Mouse (Mus musculus): ENCODE results near the gene Aasdh. TPM values are rescaled to one million over a fixed set of nuclear protein-coding genes. Genes with fewer than 3 reads are reported as not detected.
"Not testable (repeated sequence)": the region's sequence is repeated elsewhere in the genome, so short reads cannot be mapped to it uniquely, and the experiment has no call there.

Aasdh gene
- polyA plus RNA-seq, 1 experiment from 2014 or later = 22.9 TPM

DNA sequence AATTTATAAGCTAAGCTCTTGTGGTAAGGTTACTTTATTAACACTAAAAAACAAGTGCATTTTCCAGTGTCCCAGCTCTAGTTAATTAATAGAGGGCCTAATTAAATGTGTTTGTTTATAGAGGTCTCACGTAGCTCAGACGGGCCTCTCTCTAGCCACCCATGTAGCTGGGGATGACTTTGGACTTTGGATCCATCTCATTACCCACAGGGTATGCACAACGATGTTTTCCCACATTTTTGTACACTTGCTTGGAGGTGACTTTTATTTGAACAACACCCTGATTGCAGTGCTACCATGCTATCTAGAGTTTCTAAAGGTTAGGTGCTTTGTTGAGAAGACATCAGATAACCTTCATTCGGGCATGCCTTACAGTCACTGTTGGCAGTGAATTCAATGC, 37.2 kb upstream of the Aasdh start:
- 84% methylated on average over 4 of the region's 4 CpGs for WGBS
- no peaks in the 10 kb centered on the region for H3K9me3 ChIP-seq
- H3K27ac ChIP-seq = no peak overlapping the region
- no peak for ATAC-seq (ENCODE audit: borderline replicate concordance, extremely low read depth, low FRiP score, low TSS enrichment)
- no peaks in the 10 kb centered on the region for H3K27me3 ChIP-seq
- H3K9ac ChIP-seq = no peak overlapping the region
- no peak overlapping the region for H3K4me3 ChIP-seq
- H3K36me3 ChIP-seq = peaks cover 16% of the 10 kb centered on the region
- H3K4me2 ChIP-seq = no peak overlapping the region
- peaks cover 11% of the 10 kb centered on the region for H3K4me1 ChIP-seq

DNA sequence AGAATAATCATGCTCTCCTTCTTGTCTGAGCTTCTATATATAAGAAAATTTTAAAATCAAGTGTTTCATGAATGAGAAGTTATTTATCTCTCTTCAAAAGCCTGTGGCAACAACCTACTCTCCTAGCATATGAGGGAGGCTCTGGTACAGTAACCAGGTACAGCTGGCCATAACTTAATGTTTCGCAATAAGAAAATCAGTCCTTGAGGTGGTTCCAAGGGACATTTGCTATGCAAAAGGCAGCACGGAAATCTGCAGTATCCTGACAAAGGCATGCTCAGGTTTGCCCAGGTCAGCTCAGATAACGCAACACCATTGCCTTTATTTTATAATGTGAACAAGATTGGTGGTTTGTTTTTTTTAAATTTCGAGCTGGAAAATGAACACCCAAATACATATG, 36.7 kb upstream of the Aasdh start:
- no peak overlapping the region for H3K27ac ChIP-seq
- H3K27me3 ChIP-seq = no peaks in the 10 kb centered on the region
- H3K4me3 ChIP-seq = no peak overlapping the region
- 76% methylated on average over 4 of the region's 4 CpGs for WGBS
- peaks cover 16% of the 10 kb centered on the region for H3K36me3 ChIP-seq
- H3K9me3 ChIP-seq = no peaks in the 10 kb centered on the region
- no peak overlapping the region for H3K4me2 ChIP-seq
- no peak overlapping the region for H3K9ac ChIP-seq
- ATAC-seq (ENCODE audit: borderline replicate concordance, extremely low read depth, low FRiP score, low TSS enrichment) = no peak
- peaks cover 7% of the 10 kb centered on the region for H3K4me1 ChIP-seq

DNA sequence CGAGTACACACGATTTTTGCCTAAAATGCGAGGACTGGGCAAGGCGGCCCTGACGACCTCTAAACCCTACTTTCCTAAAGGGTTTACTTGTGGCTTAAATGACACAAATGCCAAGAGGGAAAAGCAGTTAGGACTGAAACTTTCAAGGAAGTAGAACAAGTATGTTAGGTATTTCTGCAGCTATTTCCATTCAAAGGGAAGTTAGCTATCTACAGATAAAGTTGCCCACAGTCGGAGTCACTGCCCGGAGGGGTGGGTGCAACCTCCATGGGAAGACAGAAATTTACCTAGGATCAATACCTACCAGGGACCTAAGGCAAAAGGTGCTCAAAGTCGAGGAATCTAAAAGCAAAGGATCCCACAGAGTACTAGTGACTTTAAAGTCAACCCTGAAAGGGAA, 34.4 kb upstream of the Aasdh start:
- no peak for ATAC-seq (ENCODE audit: borderline replicate concordance, extremely low read depth, low FRiP score, low TSS enrichment)

DNA sequence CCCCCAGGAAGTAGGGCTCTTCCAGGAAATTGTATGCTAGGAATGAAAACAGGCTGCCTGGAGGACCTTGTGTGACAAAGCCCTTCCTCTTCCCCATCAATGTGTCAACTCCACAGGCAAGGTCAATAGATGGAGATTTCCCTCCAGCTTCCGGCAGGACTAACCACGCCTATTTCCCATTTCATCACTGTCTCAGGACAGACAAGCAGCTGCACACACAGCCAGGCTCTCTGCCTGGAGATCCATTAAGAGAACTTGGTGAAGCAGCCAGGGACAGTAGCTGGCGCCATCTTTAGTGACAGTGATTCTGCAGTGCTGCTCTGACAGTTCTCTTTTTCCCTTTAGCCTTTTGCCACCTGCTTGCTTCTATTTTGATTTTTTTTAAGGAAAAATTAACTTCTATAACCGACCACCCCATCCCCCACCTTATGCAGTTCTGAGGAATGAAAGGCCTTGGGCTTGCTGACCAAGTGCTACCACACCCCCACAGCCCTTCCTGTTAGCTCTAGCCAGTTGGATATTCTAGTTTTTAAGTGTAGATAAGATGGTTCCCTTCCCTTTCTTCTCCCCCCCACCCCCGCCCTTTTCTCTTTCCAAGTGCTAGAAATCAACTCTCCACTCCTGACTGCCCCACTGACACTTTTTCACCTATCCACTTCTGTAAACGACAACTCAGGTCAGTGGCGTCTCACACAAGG, 24.0 kb upstream of the Aasdh start:
- H3K36me3 ChIP-seq = peaks cover 20% of the 10 kb centered on the region
- H3K27ac ChIP-seq = peak overlapping the region; percentile 41
- no peaks in the 10 kb centered on the region for H3K27me3 ChIP-seq
- H3K9me3 ChIP-seq = no peaks in the 10 kb centered on the region
- WGBS = 41% methylated on average over 7 of the region's 7 CpGs
- peak; percentile 46; the same call in 1 of the 2 replicates for ATAC-seq (ENCODE audit: borderline replicate concordance, extremely low read depth, low FRiP score, low TSS enrichment)
- H3K4me1 ChIP-seq = peaks cover 24% of the 10 kb centered on the region
- no peak overlapping the region for H3K4me3 ChIP-seq
- H3K4me2 ChIP-seq = no peak overlapping the region; the same call in 1 of the 2 replicates
- H3K9ac ChIP-seq = no peak overlapping the region

More for the DNA sequence above, 34.4 kb upstream of the Aasdh start:
- peaks cover 16% of the 10 kb centered on the region for H3K36me3 ChIP-seq
- WGBS = 88% methylated on average over 8 of the region's 8 CpGs
- no peak overlapping the region for H3K4me3 ChIP-seq
- H3K9ac ChIP-seq = no peak overlapping the region
- H3K4me1 ChIP-seq = no peaks in the 10 kb centered on the region
- H3K27ac ChIP-seq = no peak overlapping the region
- no peaks in the 10 kb centered on the region for H3K9me3 ChIP-seq
- H3K27me3 ChIP-seq = no peaks in the 10 kb centered on the region
- no peak overlapping the region for H3K4me2 ChIP-seq

DNA sequence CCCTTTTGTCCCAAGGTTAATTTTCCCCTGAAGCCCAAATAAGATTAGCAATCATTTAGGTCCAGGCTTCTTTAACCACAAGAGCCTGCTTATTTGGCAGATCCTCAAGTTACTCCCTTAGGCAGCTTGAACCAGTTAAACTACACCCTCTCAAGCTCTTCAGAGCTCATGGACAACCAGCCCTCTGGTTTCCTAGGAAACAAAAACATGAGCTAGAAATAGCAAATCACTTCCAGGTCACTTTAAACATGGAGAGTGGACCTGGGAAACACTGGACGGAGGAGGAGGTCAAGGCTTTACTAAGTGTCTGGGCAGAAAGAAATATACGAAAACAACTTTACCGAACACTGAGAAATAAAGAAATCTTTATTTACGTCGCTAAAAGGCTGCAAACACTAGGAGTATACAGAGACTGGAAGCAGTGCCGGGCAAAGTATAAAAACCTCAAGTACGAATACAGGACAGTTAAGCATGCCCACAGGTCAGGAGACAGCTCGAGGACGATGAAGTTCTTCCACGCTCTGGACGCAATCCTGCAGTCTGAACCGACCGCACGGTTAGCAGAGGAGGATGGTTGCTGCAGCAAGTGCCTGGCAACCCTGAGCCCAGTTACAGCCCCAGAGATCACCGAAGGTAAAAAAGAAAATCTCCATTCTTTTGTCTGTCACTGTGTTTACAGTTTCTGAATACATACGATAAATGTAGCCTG, 23.0 kb upstream of the Aasdh start:
- no peak overlapping the region for H3K9ac ChIP-seq
- H3K4me3 ChIP-seq = no peak overlapping the region
- H3K27me3 ChIP-seq = no peaks in the 10 kb centered on the region
- H3K4me2 ChIP-seq = peak overlapping the region; percentile 18
- H3K27ac ChIP-seq = peak overlapping the region; percentile 47
- no peaks in the 10 kb centered on the region for H3K9me3 ChIP-seq
- peak; percentile 84; the same call in 1 of the 2 replicates for ATAC-seq (ENCODE audit: borderline replicate concordance, extremely low read depth, low FRiP score, low TSS enrichment)
- H3K36me3 ChIP-seq = peaks cover 26% of the 10 kb centered on the region
- H3K4me1 ChIP-seq = peaks cover 24% of the 10 kb centered on the region
- 56% methylated on average over 16 of the region's 16 CpGs for WGBS

DNA sequence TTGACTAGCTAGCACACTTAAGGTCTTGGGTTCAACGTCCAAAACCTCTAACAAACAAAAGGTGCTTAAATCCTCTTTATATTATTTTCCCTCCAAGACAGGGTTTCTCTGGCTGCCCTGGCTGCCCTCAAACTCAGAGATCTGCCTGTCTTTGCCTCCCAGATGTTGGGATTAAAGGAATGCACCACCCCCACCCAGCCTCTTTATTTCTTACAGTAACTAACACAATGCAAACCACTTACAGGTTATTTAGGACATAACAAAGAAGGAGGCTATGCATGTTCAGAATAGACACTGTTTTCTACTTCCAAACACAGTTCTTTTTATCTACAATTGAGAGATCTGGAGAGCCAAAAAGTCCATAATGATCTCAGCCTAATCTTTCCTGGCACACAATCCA, 19.0 kb upstream of the Aasdh start:
- no peak overlapping the region for H3K9ac ChIP-seq
- peaks cover 57% of the 10 kb centered on the region for H3K36me3 ChIP-seq
- no peaks in the 10 kb centered on the region for H3K27me3 ChIP-seq
- H3K4me3 ChIP-seq = no peak overlapping the region
- 86% methylated on average over 1 of the region's 1 CpGs for WGBS
- no peak for ATAC-seq (ENCODE audit: borderline replicate concordance, extremely low read depth, low FRiP score, low TSS enrichment)
- H3K27ac ChIP-seq = no peak overlapping the region
- no peaks in the 10 kb centered on the region for H3K9me3 ChIP-seq
- H3K4me2 ChIP-seq = no peak overlapping the region
- H3K4me1 ChIP-seq = peaks cover 17% of the 10 kb centered on the region

DNA sequence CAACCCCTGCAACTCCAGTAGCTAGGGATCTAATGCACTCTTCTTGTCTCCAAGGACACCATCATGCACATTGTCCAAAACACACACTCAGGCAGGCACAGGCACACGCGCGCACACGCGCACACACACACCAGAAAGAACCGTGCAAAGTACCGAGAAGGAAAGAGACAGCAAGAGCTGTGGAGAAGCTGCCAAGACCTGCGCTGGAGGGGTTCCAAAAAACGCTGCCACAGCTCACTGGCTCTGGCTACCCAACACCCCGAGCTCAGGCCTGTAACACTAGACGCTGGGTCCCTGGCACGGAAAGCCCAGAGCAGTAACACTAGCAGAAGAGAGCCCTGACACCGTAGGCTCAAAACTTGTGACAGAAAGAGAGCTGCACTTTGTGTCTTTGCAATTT, 18.1 kb upstream of the Aasdh start:
- Histone ChIP-seq H3K4me1 (peaks cover 9% of the 10 kb centered on the region; the same call in 1 of the 2 replicates), H3K4me2 (no peak overlapping the region), H3K4me3 (no peak overlapping the region), H3K9ac (no peak overlapping the region), H3K36me3 (peaks cover 62% of the 10 kb centered on the region), H3K27me3 (no peaks in the 10 kb centered on the region), H3K27ac (no peak overlapping the region), H3K9me3 (no peaks in the 10 kb centered on the region)
- ATAC-seq (ENCODE audit: borderline replicate concordance, extremely low read depth, low FRiP score, low TSS enrichment) = no peak
- WGBS = 82% methylated on average over 13 of the region's 13 CpGs

DNA sequence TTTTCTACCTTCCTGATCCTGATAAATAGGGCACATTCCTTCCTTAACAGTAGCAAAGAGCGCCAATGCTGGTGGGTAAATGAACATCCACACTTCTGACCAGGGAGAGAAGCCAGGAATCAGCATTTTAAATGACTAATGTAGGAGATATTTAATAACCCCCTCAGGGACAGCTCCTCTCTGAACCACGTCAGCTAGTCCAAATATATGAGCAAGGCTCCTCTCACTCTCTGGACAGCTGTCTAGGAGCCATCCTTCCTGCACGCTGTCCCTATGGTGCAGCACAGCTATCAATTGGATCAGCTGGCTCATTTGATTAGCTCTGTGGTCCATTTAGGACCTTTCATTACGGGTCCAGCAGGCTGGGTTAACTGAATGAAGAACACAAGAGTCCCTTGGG, 17.5 kb upstream of the Aasdh start:
- Histone ChIP-seq H3K4me1 (0 out of 2 replicates have a peak, but pooled peaks cover 3% of the 10 kb centered on the region), H3K9me3 (no peaks in the 10 kb centered on the region), H3K27me3 (no peaks in the 10 kb centered on the region), H3K4me3 (no peak overlapping the region), H3K27ac (no peak overlapping the region), H3K4me2 (no peak overlapping the region), H3K36me3 (peaks cover 68% of the 10 kb centered on the region), H3K9ac (no peak overlapping the region)
- no peak for ATAC-seq (ENCODE audit: borderline replicate concordance, extremely low read depth, low FRiP score, low TSS enrichment)
- 95% methylated on average over 4 of the region's 4 CpGs for WGBS

DNA sequence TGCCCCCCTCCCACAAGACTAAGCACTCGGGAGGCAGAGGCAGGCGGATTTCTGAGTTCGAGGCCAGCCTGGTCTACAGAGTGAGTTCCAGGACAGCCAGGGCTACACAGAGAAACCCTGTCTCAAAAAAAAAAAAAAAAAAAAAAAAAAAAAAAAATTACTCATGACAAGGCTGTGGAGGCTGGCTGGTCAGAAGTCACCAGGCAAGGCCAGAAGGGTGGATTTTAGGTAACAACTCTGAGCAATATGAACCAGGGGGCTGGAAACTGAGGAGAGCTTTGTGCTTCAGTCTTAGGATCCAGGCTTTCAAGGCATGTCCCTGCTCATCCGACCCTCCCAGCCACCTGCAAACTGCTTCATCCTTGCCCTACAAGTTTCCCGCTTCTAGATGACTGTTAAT, 7.2 kb upstream of the Aasdh start:
- not testable (repeated sequence) for H3K4me2 ChIP-seq; H3K9ac ChIP-seq; H3K4me3 ChIP-seq; H3K27ac ChIP-seq; H3K4me1 ChIP-seq; H3K27me3 ChIP-seq; ATAC-seq (ENCODE audit: borderline replicate concordance, extremely low read depth, low FRiP score, low TSS enrichment); H3K9me3 ChIP-seq
- 87% methylated on average over 5 of the region's 5 CpGs for WGBS
- peaks cover 24% of the 10 kb centered on the region for H3K36me3 ChIP-seq

DNA sequence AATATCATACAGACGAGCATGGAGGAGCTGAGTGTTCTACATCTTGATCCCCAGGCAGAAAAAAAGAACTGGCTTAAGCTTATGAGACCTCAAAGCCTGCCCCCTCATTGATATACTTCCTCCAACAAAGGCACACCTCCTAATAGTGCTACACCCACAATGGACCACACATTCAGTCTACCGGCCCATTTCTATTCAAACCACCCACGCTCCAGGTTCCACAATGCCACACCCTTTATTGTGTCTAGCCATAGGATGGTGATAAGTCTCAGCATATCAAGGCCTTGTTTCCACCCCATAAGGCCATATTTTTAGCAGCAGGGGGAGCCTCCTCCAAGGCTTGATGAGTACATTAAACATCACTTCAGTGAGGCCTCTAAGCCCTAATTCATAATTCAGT, 5.5 kb upstream of the Aasdh start:
- Histone ChIP-seq H3K4me1 (peaks cover 7% of the 10 kb centered on the region; the same call in 1 of the 2 replicates), H3K4me3 (no peak overlapping the region), H3K4me2 (no peak overlapping the region), H3K36me3 (peaks cover 19% of the 10 kb centered on the region), H3K27ac (no peak overlapping the region), H3K27me3 (no peaks in the 10 kb centered on the region), H3K9me3 (no peaks in the 10 kb centered on the region), H3K9ac (no peak overlapping the region)
- no peak for ATAC-seq (ENCODE audit: borderline replicate concordance, extremely low read depth, low FRiP score, low TSS enrichment)
- WGBS = 81% methylated on average over 3 of the region's 3 CpGs

DNA sequence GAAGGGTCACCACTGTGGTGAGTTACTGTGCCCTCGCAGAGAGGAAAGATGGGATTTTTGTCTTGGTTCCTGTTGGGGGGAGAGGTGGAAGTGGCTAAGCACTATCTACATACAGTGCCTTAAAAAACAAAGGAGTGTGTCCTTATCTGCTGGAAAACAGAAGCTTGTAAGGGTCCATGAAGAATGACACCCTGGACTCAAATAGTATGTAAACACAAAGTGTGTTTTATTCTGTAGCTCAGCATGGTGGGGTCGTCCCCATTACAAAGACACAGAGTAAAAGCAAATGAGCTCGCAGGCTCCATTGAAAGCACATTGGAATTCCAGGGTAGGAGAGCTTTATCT, 813 bp upstream of the Aasdh start:
- 0 out of 2 replicates have a peak, but pooled peaks cover 8% of the 10 kb centered on the region for H3K36me3 ChIP-seq
- H3K9ac ChIP-seq = peak overlapping the region; percentile 56
- 25% methylated on average over 3 of the region's 3 CpGs for WGBS
- no peaks in the 10 kb centered on the region for H3K27me3 ChIP-seq
- peak overlapping the region; percentile 76 for H3K4me2 ChIP-seq
- ATAC-seq (ENCODE audit: borderline replicate concordance, extremely low read depth, low FRiP score, low TSS enrichment) = no peak
- peak overlapping the region; percentile 62 for H3K4me3 ChIP-seq
- H3K27ac ChIP-seq = no peak overlapping the region
- peaks cover 7% of the 10 kb centered on the region; the same call in 1 of the 2 replicates for H3K4me1 ChIP-seq
- H3K9me3 ChIP-seq = no peaks in the 10 kb centered on the region

DNA sequence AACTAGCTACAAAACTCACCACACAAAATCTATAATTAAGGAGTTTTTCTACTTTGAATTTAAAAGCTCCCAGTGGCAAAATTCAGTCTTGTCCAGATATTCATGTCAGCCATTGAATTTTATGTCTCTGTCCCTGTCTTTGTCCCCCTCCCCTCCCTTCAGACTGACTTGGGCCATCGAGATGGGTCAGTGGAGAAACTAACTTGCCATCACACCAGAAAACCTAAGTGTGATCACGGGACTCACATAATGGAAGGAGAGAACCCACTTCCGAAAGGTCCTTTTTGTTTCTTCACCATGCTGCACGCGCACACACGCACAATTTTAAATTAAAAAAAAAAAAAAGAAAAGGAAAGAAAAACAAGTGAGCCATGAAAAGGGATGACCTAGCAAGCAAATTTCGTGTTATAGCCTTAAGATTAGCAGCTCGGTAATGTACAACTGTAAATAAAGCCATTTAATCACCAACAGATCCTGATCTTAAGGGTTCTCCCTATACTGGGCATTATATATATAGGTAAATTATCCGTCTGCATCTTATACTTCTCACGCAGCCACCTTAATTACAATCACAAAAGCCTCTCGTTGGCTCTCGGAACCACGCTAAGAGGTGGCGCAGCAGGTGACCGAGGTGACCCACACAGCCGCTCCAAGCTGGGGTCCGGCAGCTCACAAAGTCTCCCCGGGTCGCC, 455 bp downstream of the Aasdh start:
- H3K9me3 ChIP-seq = no peaks in the 10 kb centered on the region
- H3K36me3 ChIP-seq = 0 out of 2 replicates have a peak, but pooled peaks cover 11% of the 10 kb centered on the region
- peak overlapping the region; percentile 62 for H3K4me3 ChIP-seq
- WGBS = 2% methylated on average over 19 of the region's 19 CpGs
- H3K9ac ChIP-seq = peak overlapping the region; percentile 72
- H3K4me1 ChIP-seq = peaks cover 7% of the 10 kb centered on the region; the same call in 1 of the 2 replicates
- peak overlapping the region; percentile 72 for H3K27ac ChIP-seq
- H3K27me3 ChIP-seq = no peaks in the 10 kb centered on the region
- no peak for ATAC-seq (ENCODE audit: borderline replicate concordance, extremely low read depth, low FRiP score, low TSS enrichment)
- peak overlapping the region; percentile 76 for H3K4me2 ChIP-seq
